Mouse (Mus musculus) heart, adult 18-20 months (tissue): ENCODE measurements around the gene Sema3a. TPM values are rescaled to one million over a fixed set of nuclear protein-coding genes. Genes with fewer than 3 reads are reported as not detected.
"Not testable (repeated sequence)": the region's sequence is repeated elsewhere in the genome, so short reads cannot be mapped to it uniquely, and the experiment has no call there.

ENCODE experiments used
- DNase-seq, 2 experiments: peaks; one replicate each; pipeline ENCODE4 v3.0.0; 2021 to 2022; ENCODE audit warnings: mixed read lengths in 1 of 2
- total RNA-seq, 2 experiments: library from RNA; stranded (reverse); gene quantifications; 2 replicates each; pipeline ENCODE4 v1.2.3; 2021

Gene Sema3a
- total RNA-seq, 2 experiments from 2014 or later: 1.3 to 2.5 TPM

DNA sequence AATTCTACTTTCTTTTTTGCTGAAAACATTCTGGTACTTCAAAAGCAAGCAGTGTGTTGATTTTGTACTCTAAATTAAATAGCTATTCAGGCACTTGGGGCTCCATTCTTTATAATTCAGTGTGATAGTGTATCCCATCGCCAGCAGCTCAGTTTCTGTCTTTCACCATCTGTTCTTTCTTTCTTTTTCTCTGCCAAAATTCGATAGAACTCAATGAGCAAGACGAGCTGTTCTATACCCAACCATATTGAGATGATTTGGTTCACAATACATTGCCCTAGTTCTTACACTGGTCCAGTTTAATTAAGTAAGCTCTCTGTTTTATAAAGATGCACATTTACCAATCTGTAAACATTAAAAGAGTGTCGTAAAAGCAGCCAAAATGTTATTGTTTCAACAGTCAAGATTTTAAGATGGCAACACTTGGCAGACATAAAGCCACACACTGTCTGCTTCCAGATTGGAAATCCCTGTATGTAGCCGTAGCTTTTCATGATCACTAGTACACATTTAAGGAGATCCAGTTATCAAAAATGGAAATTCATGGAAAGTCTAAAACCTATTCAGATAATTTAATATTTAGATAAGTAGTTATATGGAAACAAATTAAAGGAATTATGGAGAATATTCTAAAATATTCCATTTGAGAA lies 296.2 kb downstream of the Sema3a start:
- no peak for DNase-seq

DNA sequence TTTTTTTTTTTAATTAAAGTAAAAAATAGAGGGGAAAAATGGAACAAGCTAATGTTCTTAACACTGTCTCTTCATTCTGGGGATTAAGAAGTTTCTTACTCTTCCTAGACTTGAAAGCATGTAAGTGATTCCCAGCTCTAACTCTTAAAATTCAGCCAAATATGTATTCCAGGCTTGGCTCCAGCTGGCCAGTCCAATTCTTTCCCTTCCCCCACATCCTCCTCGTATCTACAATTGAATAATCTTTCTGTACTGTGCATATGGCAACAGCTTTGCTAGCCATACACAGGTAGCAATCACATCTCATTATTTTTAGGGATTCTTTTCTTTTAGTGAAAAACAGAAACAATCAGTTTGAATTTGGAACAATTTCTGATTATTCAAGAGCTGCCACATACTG lies 303.5 kb downstream of the Sema3a start:
- DNase-seq: peak in 1 of 2 experiments; percentile 3

DNA sequence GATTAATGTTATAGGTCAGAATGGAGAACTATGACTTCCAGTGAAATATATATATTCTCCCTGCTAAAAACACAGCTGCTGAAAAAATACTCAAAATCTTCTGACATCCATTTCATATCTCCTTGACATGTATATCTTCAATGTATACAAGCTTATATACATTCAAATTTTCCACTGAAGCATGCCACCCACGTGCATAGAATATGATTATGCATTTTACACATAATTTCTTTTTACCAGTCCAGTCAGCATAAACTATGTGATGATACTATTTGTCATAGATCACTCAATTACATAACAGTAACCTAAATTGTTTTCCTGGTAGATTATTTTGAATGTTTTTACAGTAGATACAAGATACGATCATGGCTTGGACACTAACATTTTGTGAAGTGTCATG lies 306.6 kb downstream of the Sema3a start:
- no peak for DNase-seq

DNA sequence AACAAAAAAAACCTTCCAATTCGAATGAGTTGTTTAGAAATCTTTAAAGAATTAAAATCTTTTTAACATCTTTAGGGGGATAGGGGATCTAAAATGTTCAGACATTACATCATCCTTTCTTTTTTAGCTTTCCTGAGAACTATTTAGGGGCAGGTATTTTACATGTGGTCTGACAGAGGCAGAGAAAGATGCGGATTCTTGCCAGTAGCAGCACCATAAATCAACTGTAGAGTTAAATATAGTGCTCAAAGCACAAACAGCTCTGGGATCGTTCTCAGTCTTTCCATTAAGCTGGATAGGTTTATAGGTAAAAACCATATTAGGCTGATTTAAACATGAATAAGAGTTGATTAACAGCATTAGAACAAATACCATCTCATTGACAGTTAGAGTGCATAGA lies 307.4 kb downstream of the Sema3a start:
- no peak for DNase-seq

DNA sequence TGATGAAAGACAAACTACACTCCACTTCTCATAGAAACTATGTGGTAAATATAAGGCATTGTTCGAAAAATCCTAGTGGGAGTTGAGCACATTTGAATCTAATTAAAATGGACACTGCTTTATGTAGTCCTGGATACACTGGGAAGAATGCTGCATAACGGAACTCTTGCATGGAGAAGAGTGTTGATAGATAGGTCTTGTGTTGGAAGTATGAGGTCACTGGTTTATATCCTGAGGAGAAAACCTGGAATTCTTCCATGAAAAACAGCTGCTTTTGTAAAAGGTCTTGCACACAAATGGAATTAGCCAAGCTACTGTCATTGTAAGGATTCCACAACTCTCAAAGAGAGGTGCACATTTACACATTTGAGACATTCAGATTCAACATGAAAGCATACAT lies 308.1 kb downstream of the Sema3a start:
- DNase-seq: no peak

DNA sequence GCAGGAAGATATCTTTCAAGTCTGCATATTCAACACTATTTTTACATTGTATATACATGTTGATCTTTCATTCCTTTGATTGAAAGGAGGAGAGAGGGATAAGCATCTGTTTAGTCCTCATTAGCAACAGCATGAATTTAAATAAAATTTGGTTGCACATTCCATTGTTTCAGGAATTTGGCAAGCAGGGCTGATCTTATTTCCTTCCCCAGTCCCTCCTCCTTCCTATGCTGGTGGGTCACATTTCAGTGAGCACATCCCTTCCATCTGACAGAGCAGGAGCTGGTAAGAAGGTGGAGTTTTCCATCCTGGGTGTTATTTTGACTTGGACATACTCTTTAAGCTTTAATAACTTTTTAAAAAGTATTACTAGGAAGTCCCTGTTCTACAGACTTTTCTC lies 315.9 kb downstream of the Sema3a start:
- peak in 1 of 2 experiments; percentile 24 for DNase-seq

DNA sequence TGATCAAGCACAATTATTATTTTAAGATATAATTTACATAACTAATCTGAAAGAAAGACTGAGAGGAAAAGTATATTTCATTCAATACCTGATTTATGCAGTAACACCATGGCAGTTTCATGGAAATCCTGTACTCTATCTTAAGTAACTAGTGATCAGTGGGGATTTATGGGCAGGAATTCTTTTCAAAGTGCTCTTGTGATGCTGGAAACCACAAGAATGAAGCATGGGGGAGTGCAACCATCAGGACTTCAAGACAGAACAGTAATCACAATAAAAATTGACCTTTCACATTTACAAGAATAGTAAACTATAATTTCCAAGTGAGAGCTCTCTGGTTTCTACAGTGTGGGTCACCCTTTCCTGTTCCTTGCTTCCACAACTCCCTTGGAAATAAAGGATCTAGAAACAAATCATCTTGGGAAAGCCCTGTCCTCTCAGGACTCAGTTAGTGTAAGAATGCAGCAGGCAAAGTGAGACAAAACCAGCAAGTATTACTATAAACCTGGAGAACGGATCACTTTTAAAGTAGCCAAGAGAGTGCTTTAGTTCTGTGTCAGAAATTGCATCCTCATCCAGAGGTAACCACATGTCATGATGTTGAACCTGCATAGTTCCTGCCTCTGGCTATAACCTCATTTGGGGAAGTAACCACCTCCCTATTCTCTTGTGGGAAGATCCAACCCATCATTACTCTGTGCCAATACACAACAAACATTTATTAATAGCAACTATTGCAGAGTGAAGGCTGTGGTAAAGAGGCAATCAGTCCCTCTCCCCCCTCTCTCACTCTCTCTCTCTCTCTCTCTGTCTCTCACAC lies 335.2 kb downstream of the Sema3a start:
- DNase-seq: no peak

DNA sequence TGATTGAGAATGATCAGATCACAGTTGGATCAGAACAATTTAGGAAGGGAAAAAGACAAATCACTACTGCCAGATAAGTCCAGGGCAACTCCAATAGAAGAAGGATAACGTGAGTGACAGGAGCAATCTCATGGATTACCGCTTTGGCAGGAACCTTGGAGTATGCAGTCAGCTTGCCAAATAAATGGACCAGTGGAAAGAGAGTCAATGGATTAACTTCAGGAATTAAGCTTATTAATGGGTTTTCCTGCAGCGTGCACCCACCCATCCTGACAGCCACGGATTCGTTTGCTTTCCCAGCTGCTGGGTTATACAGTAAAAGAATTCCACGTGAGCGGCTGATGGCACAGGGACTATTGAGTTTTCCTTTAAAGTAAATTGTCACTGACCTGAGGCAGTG lies 343.6 kb downstream of the Sema3a start:
- DNase-seq: peak; percentile 22 to 52

DNA sequence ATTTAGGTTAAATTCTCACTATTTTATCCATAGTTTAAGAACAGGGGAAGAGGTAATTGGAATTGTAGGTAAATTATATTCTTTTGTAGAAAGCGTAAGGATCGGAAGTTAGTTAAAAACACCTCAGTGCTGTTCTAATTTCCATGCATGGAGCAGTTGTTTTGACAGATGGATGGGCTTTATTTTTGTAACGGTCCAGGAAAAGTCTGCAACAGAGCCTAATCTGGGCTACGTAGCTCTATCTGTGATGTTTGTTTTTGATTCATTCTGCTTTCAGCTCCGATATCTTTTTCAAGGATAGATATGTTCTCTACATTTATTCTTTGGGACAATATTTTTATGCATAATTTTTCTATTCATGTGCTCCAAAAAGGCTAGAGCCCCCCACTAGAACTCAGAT lies 344.2 kb downstream of the Sema3a start:
- no peak for DNase-seq

DNA sequence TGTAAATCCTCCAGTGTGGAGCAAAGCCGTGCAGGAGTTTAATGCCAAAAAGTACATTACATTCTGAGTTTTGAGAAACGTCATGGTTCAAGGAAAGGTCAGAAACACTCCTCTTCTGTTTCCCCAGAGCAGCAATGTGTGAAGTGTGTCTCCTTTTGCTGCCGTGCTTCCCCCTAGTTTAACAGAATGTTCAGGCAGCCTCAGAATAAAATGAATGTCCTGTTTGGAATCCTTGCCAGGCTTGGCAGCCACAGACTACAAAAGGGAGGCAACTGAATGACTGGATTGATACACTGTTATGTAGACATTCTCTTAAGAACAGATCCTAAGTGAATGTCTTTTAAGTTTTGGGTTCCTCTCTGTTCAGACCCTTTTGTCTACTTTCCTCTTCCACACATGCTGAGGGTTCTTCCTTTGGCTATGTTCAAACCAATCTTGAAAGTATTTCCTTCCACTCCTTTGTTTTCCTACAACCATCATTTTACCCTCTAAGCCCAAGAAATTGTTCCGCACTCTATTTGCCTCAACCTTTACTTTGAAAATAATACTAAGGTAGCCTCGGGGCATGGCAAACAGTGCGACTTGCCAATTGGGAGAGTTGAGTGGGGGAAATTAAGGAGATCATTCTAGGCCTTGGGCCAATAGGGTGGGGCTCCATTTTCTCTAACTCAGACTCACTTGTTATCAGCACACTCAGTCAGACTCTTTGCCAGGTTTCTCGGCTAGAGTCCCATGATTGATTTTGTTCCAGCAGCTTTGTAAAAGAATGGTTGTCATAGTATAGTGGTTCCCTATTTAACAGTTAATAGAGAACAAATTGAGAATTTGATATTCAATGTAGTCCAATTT lies 345.1 kb downstream of the Sema3a start:
- DNase-seq: peak; percentile 69 to 78

DNA sequence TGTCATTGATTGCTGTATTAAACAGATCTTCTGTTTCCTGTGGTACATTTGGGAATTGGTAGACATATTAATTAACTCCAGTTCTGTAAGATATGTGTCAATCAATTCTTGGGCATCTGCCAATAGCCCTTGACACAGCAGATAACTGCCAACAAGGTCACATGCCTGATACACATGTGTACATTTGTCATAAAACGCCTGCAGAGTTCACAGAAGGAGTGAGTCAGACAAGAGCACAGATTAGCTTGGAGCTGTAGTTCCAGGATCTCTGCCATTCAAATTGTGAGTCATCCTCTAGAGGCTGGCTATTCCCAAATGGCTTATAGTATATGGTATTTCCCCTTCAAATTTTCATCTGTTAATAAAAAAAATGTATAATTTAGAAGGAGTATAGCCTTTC lies 352.4 kb downstream of the Sema3a start:
- DNase-seq: no peak

DNA sequence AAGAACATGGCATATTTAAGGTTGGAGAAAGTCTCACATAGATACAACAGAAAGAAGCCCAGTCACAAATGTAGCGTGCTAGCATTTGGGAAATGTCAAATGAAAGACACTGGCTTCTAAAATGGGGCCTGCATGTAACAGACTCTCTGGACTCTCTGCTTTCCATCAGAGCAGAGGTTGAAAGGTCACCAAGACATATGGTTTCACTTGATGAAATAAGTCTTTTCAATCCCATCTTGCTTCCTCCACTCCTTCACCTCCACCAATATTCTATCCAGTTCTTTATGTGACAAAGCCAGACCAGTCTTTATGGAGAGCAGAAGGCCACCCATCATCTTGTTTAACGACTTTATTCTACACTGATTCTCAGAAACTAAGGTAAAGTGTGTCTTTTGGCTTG lies 363.5 kb downstream of the Sema3a start:
- DNase-seq: no peak

DNA sequence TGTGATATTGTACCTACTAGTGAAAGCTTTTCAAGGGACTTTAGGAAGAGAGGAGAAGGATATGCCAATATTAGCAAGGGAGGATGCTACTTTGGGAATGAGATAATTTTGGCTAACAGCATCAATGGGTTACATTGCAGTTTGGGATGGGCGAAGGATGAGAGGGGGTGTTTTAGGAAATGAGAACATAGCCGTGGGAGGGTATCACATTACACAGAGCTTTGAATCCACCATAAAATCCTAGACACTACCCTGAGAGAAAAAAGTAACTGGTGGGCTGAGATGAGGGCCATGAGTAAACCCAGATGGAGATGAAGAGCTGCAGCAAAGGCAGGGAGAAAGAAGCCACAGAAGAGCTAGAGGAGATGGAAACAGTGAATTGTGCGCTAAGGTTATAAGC lies 370.8 kb downstream of the Sema3a start:
- DNase-seq: not testable (repeated sequence)

DNA sequence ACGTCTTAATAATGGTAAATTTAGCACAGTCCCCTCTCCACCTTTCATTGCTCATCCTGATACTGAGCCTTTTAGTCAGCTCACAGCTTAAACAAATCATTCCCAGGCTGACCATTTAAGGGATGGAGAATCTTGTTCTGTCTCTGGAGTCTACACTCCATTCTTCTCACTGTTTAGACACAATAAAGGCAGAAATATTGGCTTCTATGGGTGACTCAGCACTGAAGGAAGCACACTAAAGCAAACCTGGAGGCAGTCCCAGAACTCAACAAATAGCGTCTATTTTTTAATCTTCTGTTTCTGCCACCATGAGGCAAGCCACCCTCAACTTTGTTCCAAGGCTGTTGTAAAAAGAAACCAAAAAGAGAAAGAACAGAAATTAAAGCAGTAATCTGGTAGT lies 374.6 kb downstream of the Sema3a start:
- DNase-seq: peak in 1 of 2 experiments; percentile 11

DNA sequence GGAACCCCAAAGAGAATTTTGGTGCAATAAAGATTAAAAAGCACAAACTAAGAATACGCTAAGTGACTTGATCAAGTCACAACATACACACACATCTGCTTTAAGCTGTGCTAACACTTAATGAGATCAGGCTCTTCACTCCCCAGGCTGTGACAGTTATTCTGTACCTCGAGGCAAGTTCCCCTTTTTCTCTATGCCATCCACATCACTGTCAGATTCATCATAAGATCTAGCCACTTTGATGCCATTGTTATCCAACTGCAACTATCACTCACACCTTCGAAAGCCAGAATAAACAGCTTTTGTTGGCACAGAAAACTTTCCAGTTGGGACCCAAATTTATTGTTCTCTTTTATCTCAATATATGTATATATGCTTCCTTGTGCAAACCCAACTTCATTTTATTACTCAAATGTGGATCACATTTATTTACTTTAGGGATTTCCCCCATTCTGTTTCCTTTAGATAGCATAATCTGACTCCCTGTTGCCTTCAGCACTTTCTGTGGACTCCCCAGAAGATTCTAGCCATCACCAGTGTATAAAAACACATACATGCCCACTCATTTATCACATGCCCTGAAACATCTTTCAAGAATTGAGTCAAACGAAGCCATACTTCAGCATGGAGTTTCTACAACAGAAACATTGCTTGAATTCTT lies 380.8 kb downstream of the Sema3a start:
- DNase-seq: no peak

DNA sequence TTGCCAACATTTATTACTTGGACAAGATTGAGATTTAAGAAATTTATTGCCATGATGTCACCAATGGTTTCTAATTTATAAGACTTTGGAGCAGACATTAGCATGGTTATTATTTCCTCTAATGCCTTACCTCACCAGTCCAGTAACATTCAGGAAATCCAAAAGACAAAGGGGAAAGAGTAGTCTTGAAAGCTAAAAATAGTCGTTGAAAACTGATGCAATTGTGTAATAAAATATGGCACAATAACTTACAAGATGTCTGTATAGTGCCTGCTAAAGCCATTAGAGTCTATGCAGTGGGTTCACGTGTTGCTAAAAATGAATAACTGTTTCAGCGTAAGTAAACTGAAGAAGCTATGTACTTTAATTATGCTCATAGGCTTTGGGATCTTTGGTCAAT lies 383.9 kb downstream of the Sema3a start:
- DNase-seq: no peak

DNA sequence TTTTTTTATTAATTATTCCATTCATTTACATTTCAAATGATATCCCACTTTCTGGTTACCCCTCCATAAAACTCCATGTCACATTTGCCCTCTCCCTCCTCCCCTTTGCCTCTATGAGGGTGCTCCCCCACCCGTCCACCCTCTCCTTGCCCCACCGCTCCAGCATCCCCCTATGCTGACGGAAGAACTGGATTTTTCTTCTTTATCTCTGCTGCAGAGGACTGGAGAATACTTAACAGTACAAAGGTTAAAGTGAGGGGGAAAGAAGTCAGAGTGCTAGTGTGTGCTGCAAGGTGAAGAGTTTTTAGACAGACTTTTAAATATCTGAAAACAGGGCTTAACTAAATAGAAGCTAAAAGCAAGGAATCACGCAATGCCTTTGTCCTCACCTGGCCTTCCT lies 391.8 kb downstream of the Sema3a start:
- no peak for DNase-seq

DNA sequence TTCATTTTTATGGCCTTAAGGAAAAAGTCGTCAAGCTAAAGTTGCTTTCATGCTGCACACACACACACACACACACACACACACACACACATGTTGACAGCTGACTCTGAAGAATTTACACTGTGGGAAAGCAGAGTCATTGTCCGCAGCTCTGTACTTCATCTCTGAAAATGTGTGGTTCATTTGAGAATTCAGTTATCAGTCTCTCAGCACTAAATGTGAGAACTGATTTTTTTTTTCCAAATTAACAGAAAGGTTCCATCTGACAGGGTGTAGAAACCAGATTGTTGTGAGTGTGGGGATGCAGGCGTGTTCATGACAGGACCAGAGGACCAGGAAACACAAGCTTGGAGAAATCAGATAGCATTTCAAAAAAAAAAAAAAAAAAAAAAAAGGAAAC lies 400.4 kb downstream of the Sema3a start:
- no peak for DNase-seq

DNA sequence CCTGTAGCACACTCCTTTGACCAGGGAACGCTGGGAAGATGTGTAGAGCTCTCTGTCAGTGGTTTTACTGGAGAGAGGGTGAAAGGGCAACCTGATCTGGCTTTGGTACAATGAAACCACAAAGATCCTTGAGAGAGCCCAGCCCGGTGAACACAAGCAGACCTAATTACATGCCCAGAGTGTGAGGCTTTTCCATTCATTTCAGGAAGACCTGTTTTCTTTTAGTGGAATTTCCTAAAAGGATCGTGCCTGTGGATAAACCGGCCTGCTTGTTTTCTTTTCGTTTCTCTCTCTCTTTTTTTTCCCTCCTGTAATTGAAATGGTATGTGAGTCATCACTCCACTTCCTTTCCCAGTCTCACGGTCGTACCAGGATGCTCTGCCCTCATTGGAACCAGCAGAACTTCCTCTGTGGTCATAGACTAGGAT lies 401.8 kb downstream of the Sema3a start:
- DNase-seq: peak; percentile 14 to 17

DNA sequence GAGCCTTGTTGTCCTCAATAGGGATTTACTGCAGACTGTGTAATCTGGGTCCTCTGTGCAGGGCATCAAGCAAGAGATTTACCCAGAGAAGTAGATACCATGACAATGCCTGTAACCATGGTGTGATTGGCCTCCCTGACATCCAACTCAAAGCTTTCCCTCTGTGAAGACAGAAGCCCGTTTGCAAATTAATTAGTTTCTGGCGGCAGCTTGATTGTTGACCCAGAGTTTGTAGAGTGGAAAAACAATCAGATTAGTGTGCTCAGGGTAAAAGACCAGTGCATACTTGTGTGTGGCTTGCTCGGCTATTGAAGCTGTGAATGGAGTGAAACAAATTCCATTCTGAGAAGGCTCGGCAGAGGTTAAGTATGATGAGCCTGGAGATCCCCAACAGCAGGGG lies 404.0 kb downstream of the Sema3a start:
- no peak for DNase-seq

DNA sequence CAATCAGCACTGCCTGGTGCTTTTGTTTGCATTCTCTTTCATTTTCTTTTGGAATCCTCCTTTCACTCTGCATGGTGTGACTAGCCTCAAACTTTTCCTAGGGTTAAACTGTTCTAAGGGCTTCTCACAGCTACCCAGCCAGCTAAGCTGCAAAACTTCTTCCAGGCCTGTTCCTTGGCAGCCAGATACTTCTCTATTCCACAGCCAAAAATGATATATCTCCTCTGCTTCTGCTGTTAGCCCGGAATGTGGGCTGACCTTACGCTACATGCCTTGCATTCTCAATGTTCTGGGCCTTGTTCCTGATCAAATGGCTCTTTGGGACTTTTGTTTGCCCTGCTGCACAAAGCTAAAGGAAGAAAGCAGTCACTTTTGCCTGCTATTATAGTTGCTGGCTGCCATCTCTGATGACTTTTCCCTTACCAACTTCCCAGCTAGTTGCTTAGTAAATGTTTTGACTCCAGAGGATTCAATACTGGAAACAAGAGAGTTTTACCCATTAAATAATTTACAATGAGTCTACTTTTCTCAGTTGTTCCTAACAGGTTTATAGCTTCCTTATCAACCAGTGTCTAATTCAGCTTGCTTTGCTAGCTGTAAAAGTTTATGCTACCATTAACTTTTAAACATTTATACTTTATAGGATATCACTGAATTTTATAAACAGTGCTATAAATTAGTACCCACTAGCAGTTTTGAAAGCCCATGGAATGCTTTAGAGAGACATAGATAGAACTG lies 422.4 kb downstream of the Sema3a start:
- DNase-seq: peak; percentile 51 to 67

DNA sequence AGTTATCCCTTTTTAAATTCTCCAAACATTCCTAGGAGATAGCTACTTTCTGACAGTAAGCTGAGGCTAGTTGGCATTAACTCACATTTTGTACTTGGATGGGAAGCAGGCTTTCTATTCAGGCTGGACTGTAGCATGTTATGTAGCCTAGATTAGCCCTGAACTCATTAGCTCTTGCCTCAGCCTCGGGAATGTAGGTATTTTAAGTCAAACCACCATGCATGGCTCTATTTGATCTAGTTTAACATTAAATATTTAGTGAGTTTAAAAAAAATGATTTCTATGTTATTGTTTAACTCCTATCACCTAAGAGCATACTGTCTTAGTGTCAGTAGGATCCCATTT lies 423.0 kb downstream of the Sema3a start:
- DNase-seq: no peak
